8 mouse cellular contexts compared by ENCODE assay signal in the genomic region with DNA sequence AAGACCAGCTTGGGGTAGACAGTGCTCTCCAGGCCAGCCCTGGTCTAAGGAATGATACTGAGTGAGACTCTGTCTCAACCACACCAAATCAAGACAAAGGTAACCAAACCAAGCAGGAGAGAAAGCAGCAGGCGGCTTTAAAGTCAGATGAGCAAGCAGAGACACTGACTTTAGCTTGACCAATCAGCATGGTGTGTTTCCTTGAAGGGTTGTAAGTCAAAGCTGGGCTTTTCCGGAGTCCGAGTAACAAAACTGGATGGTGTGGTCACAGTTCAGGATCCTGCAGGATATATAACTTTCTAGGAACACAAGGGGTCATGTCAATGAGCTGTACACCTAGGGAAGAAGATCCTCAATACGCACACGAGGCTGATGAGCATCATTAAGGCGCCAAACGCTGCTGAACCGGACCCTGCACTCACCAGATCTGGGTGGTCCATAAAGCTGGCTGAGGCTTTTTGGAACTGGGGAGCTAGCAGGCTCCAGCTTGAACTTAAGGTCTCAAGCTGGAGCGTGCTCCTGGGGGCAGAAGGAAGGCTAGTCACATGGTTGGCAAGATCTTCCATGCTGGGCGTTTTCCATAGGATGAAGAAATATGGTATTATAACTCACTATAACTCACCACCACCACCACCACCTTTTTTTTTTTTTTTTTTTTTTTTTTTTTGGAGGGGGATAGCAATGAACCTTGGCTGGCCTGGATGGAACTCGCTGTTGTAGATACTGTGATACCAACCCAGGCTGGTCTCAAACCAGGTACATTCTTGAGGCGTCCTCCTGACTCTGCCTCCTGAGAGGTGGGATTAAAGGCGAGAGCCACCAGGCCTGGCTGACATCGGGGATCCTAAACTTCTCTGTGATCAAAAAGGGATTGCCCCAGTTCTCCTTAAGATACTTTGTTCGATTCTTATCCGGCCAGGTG. TPM values are rescaled to one million over a fixed set of nuclear protein-coding genes. Genes with fewer than 3 reads are reported as not detected.
DNase-seq lines count a peak whose midpoint lies in the region; ATAC-seq and TF ChIP-seq lines count a peak whose summit lies in the region.

No protein-coding gene starts in this region.

- intact Hi-C loops in heart, postnatal 25 days (cut with DNase I) = loop anchor here (2.0 kb wide), 1 partner anchor 28 kb away; a partner anchor contains a TSS

- 0 out of 2 replicates have a peak overlapping the region, but pooled peaks have one; percentile 11 for H3K27ac ChIP-seq in heart, postnatal 0 days (ENCODE audit: low read depth)
- H3K27ac ChIP-seq in hindbrain, embryonic 14.5 days = no peak overlapping the region
- no peak overlapping the region for H3K27ac ChIP-seq in midbrain, embryonic 14.5 days (replicated peaks; ENCODE audit: low read depth, low read length)

- no peak overlapping the region for H3K9ac ChIP-seq in heart, postnatal 0 days (replicated peaks; ENCODE audit: low read depth, low read length)
- H3K9ac ChIP-seq in hindbrain, embryonic 14.5 days = no peak overlapping the region
- H3K9ac ChIP-seq in midbrain, embryonic 14.5 days (replicated peaks; ENCODE audit: low read length) = no peak overlapping the region

- H3K27me3 ChIP-seq in heart, postnatal 0 days (ENCODE audit: control insufficient read depth, insufficient read depth, low read length) = no peaks in the 10 kb centered on the region
- H3K27me3 ChIP-seq in hindbrain, embryonic 14.5 days (ENCODE audit: control insufficient read depth, insufficient read depth, low read length) = no peaks in the 10 kb centered on the region
- H3K27me3 ChIP-seq in midbrain, embryonic 14.5 days (ENCODE audit: control insufficient read depth, insufficient read depth, low read length) = no peaks in the 10 kb centered on the region

- TF ChIP-seq EP300 in heart, postnatal 0 days (IDR thresholded peaks at IDR 0.05; ENCODE audit: low read depth) = no peak

- TF ChIP-seq CTCF in heart, postnatal 0 days (IDR thresholded peaks at IDR 0.05; ENCODE audit: low read depth) = no peak

- peaks cover 14% of the 10 kb centered on the region for H3K36me3 ChIP-seq in heart, postnatal 0 days (replicated peaks; ENCODE audit: control insufficient read depth, insufficient read depth, low read length)
- peaks cover 20% of the 10 kb centered on the region for H3K36me3 ChIP-seq in hindbrain, embryonic 14.5 days (replicated peaks; ENCODE audit: control insufficient read depth, insufficient read depth)
- H3K36me3 ChIP-seq in midbrain, embryonic 14.5 days (ENCODE audit: control insufficient read depth, insufficient read depth, low read length) = peaks cover 13% of the 10 kb centered on the region

- peak overlapping the region; percentile 96 for H3K4me3 ChIP-seq in heart, postnatal 0 days (ENCODE audit: low read depth, low read length)
- H3K4me3 ChIP-seq in hindbrain, embryonic 14.5 days (replicated peaks; ENCODE audit: low read length) = peak overlapping the region; percentile 97
- peak overlapping the region; percentile 15 for H3K4me3 ChIP-seq in midbrain, embryonic 14.5 days (replicated peaks; ENCODE audit: low read depth, low read length)

- peak overlapping the region; percentile 87 for H3K4me2 ChIP-seq in heart, postnatal 0 days (ENCODE audit: low read depth, low read length)
- peak overlapping the region; percentile 88 for H3K4me2 ChIP-seq in hindbrain, embryonic 14.5 days (replicated peaks)
- H3K4me2 ChIP-seq in midbrain, embryonic 14.5 days (ENCODE audit: low read length) = peak overlapping the region; percentile 32

- H3K9me3 ChIP-seq in heart, postnatal 0 days (replicated peaks; ENCODE audit: control insufficient read depth, low read length) = no peaks in the 10 kb centered on the region
- H3K9me3 ChIP-seq in hindbrain, embryonic 14.5 days (ENCODE audit: control insufficient read depth, low read length) = no peaks in the 10 kb centered on the region
- no peaks in the 10 kb centered on the region for H3K9me3 ChIP-seq in midbrain, embryonic 14.5 days (ENCODE audit: control insufficient read depth, low read length)

- no peak for DNase-seq in heart, postnatal 0 days (ENCODE audit: low spot score)
- DNase-seq in heart, postnatal 25 days (ENCODE audit: low spot score) = no peak
- DNase-seq in ZHBTc4 (ENCODE audit: low read depth, low spot score) = peak; percentile 57
- no peak for DNase-seq in hindbrain, embryonic 14.5 days (ENCODE audit: low spot score)
- no peak for DNase-seq in midbrain, embryonic 14.5 days
- no peak for DNase-seq in frontal cortex, adult 2 months (ENCODE audit: extremely low spot score in 1 of 2, low spot score in 1 of 2)
- no peak for DNase-seq in thymus, postnatal 10 days (ENCODE audit: low spot score in 2 of 2)
- DNase-seq in cerebellum, postnatal 14 days = no peak

- peak; percentile 17; the same call in 1 of the 2 replicates for ATAC-seq in heart, postnatal 0 days (ENCODE audit: insufficient read depth, low read depth)
- ATAC-seq in hindbrain, embryonic 14.5 days (ENCODE audit: low FRiP score) = no peak; the same call in 1 of the 2 replicates
- no peak; the same call in 1 of the 2 replicates for ATAC-seq in midbrain, embryonic 14.5 days (ENCODE audit: low FRiP score, low TSS enrichment)

- peaks cover 12% of the 10 kb centered on the region for H3K4me1 ChIP-seq in heart, postnatal 0 days (ENCODE audit: control insufficient read depth, insufficient read depth)
- H3K4me1 ChIP-seq in hindbrain, embryonic 14.5 days (replicated peaks; ENCODE audit: control insufficient read depth, insufficient read depth, low read length) = peaks cover 12% of the 10 kb centered on the region
- peaks cover 8% of the 10 kb centered on the region for H3K4me1 ChIP-seq in midbrain, embryonic 14.5 days (ENCODE audit: control insufficient read depth, insufficient read depth, low read length)

- WGBS in heart, postnatal 0 days = 49% methylated on average over 16 of the region's 16 CpGs
- WGBS in hindbrain, embryonic 14.5 days = 57% methylated on average over 16 of the region's 16 CpGs
- WGBS in midbrain, embryonic 14.5 days = 57% methylated on average over 16 of the region's 16 CpGs

RNA-seq across cellular contexts. Expression of a gene that starts 0.6 kb away (rescaled TPM):
- total RNA-seq in heart, postnatal 0 days (2014; rRNA removed; ENCODE audit: low replicate concordance) = 118 and 122 TPM in 2 replicates
- polyA plus RNA-seq in heart, postnatal 0 days (2015; fragmentation: Nextera tagmentation; extraction: Ambion mirVana) = 224 and 235 TPM in 2 replicates
- 100 to 1,000 TPM; 254 TPM for total RNA-seq in heart, postnatal 25 days (2021)
- polyA plus RNA-seq in hindbrain, embryonic 14.5 days (2014; fragmentation: Nextera tagmentation; extraction: Ambion mirVana) = 154 and 178 TPM in 2 replicates
- polyA plus RNA-seq in midbrain, embryonic 14.5 days (2014; fragmentation: Nextera tagmentation; extraction: Ambion mirVana) = 165 and 174 TPM in 2 replicates
- polyA plus RNA-seq in frontal cortex, adult 2 months (2012; rRNA removed) = 192 and 232 TPM in 2 replicates

RNA-seq across cellular contexts. Expression of a gene that starts 6.1 kb away (rescaled TPM):
- 171 and 226 TPM in 2 replicates for total RNA-seq in heart, postnatal 0 days (2014; rRNA removed; ENCODE audit: low replicate concordance)
- 109 and 115 TPM in 2 replicates for polyA plus RNA-seq in heart, postnatal 0 days (2015; fragmentation: Nextera tagmentation; extraction: Ambion mirVana)
- 10 to 100 TPM; 69.6 to 73.3 TPM for total RNA-seq in heart, postnatal 25 days (2021)
- 5.6 and 6.9 TPM in 2 replicates for polyA plus RNA-seq in hindbrain, embryonic 14.5 days (2014; fragmentation: Nextera tagmentation; extraction: Ambion mirVana)
- 4.2 and 6.9 TPM in 2 replicates for polyA plus RNA-seq in midbrain, embryonic 14.5 days (2014; fragmentation: Nextera tagmentation; extraction: Ambion mirVana)
- 20.9 and 23.3 TPM in 2 replicates for polyA plus RNA-seq in frontal cortex, adult 2 months (2012; rRNA removed)

RNA-seq across cellular contexts. Expression of a gene that starts 13.5 kb away (rescaled TPM):
- total RNA-seq in heart, postnatal 0 days (2014; rRNA removed; ENCODE audit: low replicate concordance) = 0.11 TPM in 1 of 2 replicates, not detected in the other
- 0.01 and 0.03 TPM in 2 replicates for polyA plus RNA-seq in heart, postnatal 0 days (2015; fragmentation: Nextera tagmentation; extraction: Ambion mirVana)
- under 1 TPM; 0.08 to 0.14 TPM for total RNA-seq in heart, postnatal 25 days (2021)
- polyA plus RNA-seq in hindbrain, embryonic 14.5 days (2014; fragmentation: Nextera tagmentation; extraction: Ambion mirVana) = 41.9 and 46.7 TPM in 2 replicates
- 38.4 and 53.5 TPM in 2 replicates for polyA plus RNA-seq in midbrain, embryonic 14.5 days (2014; fragmentation: Nextera tagmentation; extraction: Ambion mirVana)
- 66.8 and 77.9 TPM in 2 replicates for polyA plus RNA-seq in frontal cortex, adult 2 months (2012; rRNA removed)

RNA-seq across cellular contexts. Expression of a gene that starts 27.9 kb away (rescaled TPM):
- total RNA-seq in heart, postnatal 0 days (2014; rRNA removed; ENCODE audit: low replicate concordance) = 26.1 and 38.0 TPM in 2 replicates
- polyA plus RNA-seq in heart, postnatal 0 days (2015; fragmentation: Nextera tagmentation; extraction: Ambion mirVana) = 12.7 and 15.0 TPM in 2 replicates
- 10 to 100 TPM; 25.2 to 26.7 TPM for total RNA-seq in heart, postnatal 25 days (2021)
- polyA plus RNA-seq in hindbrain, embryonic 14.5 days (2014; fragmentation: Nextera tagmentation; extraction: Ambion mirVana) = 20.6 and 22.8 TPM in 2 replicates
- 14.9 and 23.7 TPM in 2 replicates for polyA plus RNA-seq in midbrain, embryonic 14.5 days (2014; fragmentation: Nextera tagmentation; extraction: Ambion mirVana)
- 32.7 and 34.2 TPM in 2 replicates for polyA plus RNA-seq in frontal cortex, adult 2 months (2012; rRNA removed)

RNA-seq across cellular contexts. Expression of a gene that starts 33.4 kb away (rescaled TPM):
- not detected in 2 replicates for total RNA-seq in heart, postnatal 0 days (2014; rRNA removed; ENCODE audit: low replicate concordance)
- not detected in 2 replicates for polyA plus RNA-seq in heart, postnatal 0 days (2015; fragmentation: Nextera tagmentation; extraction: Ambion mirVana)
- not detected for total RNA-seq in heart, postnatal 25 days (2021)
- polyA plus RNA-seq in hindbrain, embryonic 14.5 days (2014; fragmentation: Nextera tagmentation; extraction: Ambion mirVana) = 0.24 and 1.2 TPM in 2 replicates
- 0.39 and 1.2 TPM in 2 replicates for polyA plus RNA-seq in midbrain, embryonic 14.5 days (2014; fragmentation: Nextera tagmentation; extraction: Ambion mirVana)
- polyA plus RNA-seq in frontal cortex, adult 2 months (2012; rRNA removed) = 0.38 and 0.71 TPM in 2 replicates

Comparison
In these comparisons a context has a peak if more than half of its experiments do, and no peak if none do; other contexts are left out.
1. H3K4me2 ChIP-seq: peak in every context shown above with its lines; median percentile 88 in hindbrain, embryonic 14.5 days; 87 in heart, postnatal 0 days; 32 in midbrain, embryonic 14.5 days.
2. H3K4me3 ChIP-seq: peak in every context shown above with its lines; median percentile 97 in hindbrain, embryonic 14.5 days; 96 in heart, postnatal 0 days; 15 in midbrain, embryonic 14.5 days.
3. RNA of a gene that starts 13.5 kb away (polyA plus RNA-seq): 66.8 to 77.9 TPM in frontal cortex, adult 2 months, 41.9 to 46.7 TPM in hindbrain, embryonic 14.5 days and 38.4 to 53.5 TPM in midbrain, embryonic 14.5 days; 0.01 to 0.03 TPM in heart, postnatal 0 days; every median in the first group is over 10 times any median in the second.